Mouse (Mus musculus) cortical plate, adult 2 months (tissue): Measurements from ENCODE around the gene Mfsd5. TPM values are rescaled to one million over a fixed set of nuclear protein-coding genes. Genes with fewer than 3 reads are reported as not detected.

Experiments
- H3K27ac ChIP-seq: fragments of 200-500 bp; 2 replicates; pipeline ENCODE4 v1.5.1; 2012; ENCODE audit warnings: low read length, control low read depth, inconsistent platforms; ENCODE audit not compliant: insufficient read depth
- H3K4me1 ChIP-seq: fragments of 200-500 bp; 2 replicates; pipeline ENCODE4 v1.6.1; 2011; ENCODE audit warnings: low read length; ENCODE audit not compliant: control insufficient read depth, insufficient read depth
- H3K4me3 ChIP-seq: fragments of 200-500 bp; 2 replicates; pipeline ENCODE4 v1.5.1; 2011; ENCODE audit warnings: mild to moderate bottlenecking, low read length, control low read depth; ENCODE audit not compliant: insufficient read depth
- CTCF ChIP-seq: fragments of 200-500 bp; IDR thresholded peaks from 2 replicates; pipeline ENCODE4 v1.5.1; 2011; ENCODE audit warnings: mild to moderate bottlenecking, control low read depth, low read length; ENCODE audit not compliant: insufficient read depth; ENCODE audit errors: extremely low read depth
- POLR2A ChIP-seq: fragments of 200-500 bp; IDR thresholded peaks from 2 replicates; pipeline ENCODE4 v1.6.1; 2011; ENCODE audit warnings: mild to moderate bottlenecking, low read length, control low read depth; ENCODE audit not compliant: insufficient read depth; ENCODE audit errors: extremely low read depth
- polyA plus RNA-seq: library from polyadenylated mRNA; depleted of rRNA; stranded (reverse); fragments of >200 nt; gene quantifications from 2 replicates; pipeline ENCODE4 v1.2.3, GENCODE M21; 2012

Mfsd5 gene
- polyA plus RNA-seq, 1 experiment: 55.5 TPM

DNA sequence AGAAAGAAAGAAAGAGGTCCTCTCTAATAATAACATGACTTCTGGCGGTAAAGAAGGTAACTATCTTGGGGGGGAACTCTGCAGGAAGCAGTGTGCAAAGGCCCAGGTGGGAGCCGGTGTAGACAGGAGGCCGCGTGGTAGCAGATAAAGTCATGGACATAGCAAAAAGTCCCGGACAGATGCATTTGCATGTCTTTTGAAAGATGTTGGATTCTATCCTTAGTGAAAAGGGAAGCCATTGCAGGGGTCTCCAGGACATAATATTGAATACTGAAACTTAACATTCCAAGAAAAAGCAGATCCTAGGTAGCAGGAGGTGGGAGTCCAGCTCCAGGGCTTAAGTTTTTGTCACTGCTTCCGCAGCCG is 545 bp upstream of the Mfsd5 start:
- Histone ChIP-seq H3K4me3 (peak overlapping the region; percentile 90), H3K27ac (peak overlapping the region; percentile 17; the same call in 1 of the 2 replicates), H3K4me1 (0 out of 2 replicates have a peak, but pooled peaks cover 2% of the 10 kb centered on the region)
- no peak for TF ChIP-seq POLR2A
- no peak for TF ChIP-seq CTCF

DNA sequence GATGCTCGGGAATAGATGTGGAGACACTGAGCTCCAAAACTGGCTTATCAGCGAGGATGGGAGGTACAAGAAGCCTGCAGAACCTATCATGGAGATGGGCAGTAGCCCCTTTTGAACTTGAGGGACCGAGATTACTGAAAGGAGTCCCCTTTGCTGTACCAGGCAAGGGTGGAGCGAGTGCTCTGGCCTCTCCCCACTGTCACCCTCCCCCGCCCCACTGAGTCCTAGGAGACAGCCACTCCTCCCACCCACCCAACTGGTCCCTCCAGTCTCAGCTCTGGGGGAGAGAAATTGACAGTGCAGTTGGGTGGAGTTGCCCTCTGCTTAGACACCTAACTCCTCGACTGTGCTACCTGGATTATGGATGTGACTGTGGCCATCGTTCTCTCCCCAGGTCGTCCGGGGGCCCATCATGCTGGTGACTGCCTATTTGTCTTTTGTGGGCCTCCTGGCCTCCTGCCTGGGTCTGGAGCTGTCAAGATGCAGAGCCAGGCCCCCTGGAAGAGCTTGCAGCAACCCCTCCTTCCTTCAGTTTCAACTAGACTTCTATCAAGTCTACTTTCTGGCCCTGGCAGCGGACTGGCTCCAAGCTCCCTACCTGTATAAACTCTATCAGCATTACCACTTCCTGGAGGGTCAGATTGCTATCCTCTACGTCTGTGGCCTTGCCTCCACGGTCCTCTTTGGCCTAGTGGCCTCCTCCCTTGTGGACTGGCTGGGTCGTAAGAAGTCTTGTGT is 698 bp downstream of the Mfsd5 start:
- TF ChIP-seq CTCF (no peak), POLR2A (peak; percentile 55; the same call in 1 of the 2 replicates)
- H3K4me1 ChIP-seq: 0 out of 2 replicates have a peak, but pooled peaks cover 2% of the 10 kb centered on the region
- peak overlapping the region; percentile 87 for H3K27ac ChIP-seq
- H3K4me3 ChIP-seq: peak overlapping the region; percentile 90

GRCm38 (mm10) chr15:102280623-102281022 is 1.4 kb downstream of the Mfsd5 start:
- no peak overlapping the region for H3K27ac ChIP-seq
- no peak for TF ChIP-seq CTCF
- TF ChIP-seq POLR2A: no peak
- H3K4me1 ChIP-seq: 0 out of 2 replicates have a peak, but pooled peaks cover 2% of the 10 kb centered on the region
- H3K4me3 ChIP-seq: peak overlapping the region; percentile 90; the same call in 1 of the 2 replicates

- H3K4me1 ChIP-seq: 0 out of 2 replicates have a peak, but pooled peaks cover 2% of the 10 kb centered on the region
- TF ChIP-seq POLR2A: no peak
- no peak for TF ChIP-seq CTCF
- H3K4me3 ChIP-seq: no peak overlapping the region
- H3K27ac ChIP-seq: no peak overlapping the region
Measured at GRCm38 (mm10) chr15:102282463-102283292, 3.4 kb downstream of the Mfsd5 start.

GRCm38 (mm10) chr15:102283648-102284047 is 4.4 kb downstream of the Mfsd5 start:
- Histone ChIP-seq H3K4me1 (0 out of 2 replicates have a peak, but pooled peaks cover 2% of the 10 kb centered on the region), H3K4me3 (no peak overlapping the region), H3K27ac (no peak overlapping the region)
- no peak for TF ChIP-seq CTCF
- TF ChIP-seq POLR2A: no peak

GRCm38 (mm10) chr15:102287395-102287794 is 8.1 kb downstream of the Mfsd5 start:
- Histone ChIP-seq H3K4me1 (no peaks in the 10 kb centered on the region), H3K4me3 (no peak overlapping the region), H3K27ac (no peak overlapping the region)
- TF ChIP-seq POLR2A: no peak
- TF ChIP-seq CTCF: peak; percentile 28; the same call in 1 of the 2 replicates

GRCm38 (mm10) chr15:102295633-102296367 is 16.5 kb downstream of the Mfsd5 start, which contains the start of gene Espl1:
TSS of gene Espl1 (plus strand) at chr15:102296266.
- Histone ChIP-seq H3K27ac (no peak within 1 kb of the TSS), H3K4me3 (peak within 1 kb of the TSS; percentile 36), H3K4me1 (no peaks in the 10 kb centered on the region; the same call in 1 of the 2 replicates)
- TF ChIP-seq CTCF (no peak), POLR2A (peak; percentile 84)

DNA sequence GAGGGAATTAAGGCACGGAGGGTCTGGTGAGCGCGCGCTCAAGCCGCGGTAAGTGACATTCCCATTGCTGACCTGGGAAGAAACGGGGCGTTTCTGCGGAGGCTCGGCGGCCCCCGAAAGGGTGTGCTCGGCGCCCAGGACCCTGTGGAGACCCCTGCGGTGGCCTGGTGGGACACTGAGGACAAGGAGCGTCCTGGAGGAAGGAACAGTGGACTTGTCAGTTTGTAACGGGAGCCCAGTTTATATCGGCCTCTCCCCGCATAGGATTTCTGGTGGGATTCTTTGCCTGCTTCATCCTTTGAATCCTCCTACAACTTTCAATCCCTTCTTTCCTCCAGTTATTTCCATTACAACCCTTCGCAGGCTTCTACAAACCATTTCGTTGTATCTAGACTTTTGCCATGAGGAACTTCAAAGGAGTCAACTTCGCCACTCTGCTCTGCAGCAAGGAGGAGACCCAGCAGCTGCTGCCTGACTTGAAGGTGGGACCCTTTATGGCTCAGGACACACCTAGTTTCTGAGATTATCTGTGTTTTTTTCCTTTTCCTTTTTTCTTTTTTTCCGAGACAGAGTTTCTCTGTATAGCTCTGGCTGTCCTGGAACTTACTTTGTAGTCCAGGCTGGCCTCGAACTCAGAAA is 17.2 kb downstream of the Mfsd5 start:
- H3K4me1 ChIP-seq: no peaks in the 10 kb centered on the region; the same call in 1 of the 2 replicates
- H3K27ac ChIP-seq: no peak overlapping the region
- TF ChIP-seq POLR2A: no peak
- no peak for TF ChIP-seq CTCF
- peak overlapping the region; percentile 36 for H3K4me3 ChIP-seq
